Mouse (Mus musculus) embryo, embryonic 11 days (tissue): ENCODE data around the gene Zfp418.
A peak's percentile ranks its signal among the peaks of the same experiment; 100 is the strongest.
"Not testable (repeated sequence)": the region's sequence is repeated elsewhere in the genome, so short reads cannot be mapped to it uniquely, and the experiment has no call there.

Source experiments
- DNase-seq: peaks from one replicate; pipeline ENCODE4 v3.0.0-alpha.2; 2015

Gene Zfp418

DNA sequence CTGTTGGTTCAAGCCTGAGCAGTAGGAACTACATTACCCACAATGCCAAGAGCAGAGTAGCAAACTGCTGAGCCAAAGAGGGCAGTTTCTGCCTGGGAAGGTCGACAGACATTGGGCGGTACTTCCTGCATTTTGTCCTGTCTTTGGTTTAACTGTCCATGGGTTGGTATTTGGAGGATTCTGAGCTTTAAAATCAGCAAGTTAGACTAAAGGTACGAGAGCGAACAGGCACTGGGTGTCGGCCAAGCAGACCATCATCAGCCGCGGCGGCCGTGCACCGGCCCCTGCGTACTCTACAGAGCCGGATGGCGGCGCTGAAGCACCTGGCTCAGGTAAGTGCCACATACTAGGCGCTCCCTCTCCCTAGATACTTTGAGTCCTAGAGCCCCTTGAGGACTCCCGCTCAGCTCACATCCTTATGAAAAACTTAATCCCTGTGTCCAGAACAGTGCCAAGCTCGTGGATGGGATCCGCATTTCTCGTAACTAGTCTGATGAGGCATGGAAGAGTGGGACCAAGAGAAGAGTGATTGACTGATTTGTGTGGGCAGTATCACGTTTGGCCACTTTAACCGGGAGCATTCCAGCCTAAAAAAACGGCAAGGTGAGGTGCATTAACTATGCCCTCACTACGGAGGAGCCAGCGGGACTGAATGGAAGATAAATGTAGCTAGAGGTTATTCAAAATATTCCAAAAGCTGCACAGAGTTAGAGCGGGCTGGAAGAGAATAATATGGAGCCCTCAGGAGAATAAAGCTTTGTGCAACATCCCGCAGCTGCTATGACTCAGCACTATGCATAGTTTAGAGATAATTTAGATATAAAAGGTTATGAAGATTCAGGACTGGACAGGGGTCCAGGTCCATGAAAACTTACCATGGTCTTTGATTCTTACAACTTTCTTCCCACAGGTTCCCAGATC lies at the start of gene Zfp418:
TSS of gene Zfp418 (plus strand) at position 104 of the 921 bp plus-strand sequence.
- peak; percentile 75 for DNase-seq

DNA sequence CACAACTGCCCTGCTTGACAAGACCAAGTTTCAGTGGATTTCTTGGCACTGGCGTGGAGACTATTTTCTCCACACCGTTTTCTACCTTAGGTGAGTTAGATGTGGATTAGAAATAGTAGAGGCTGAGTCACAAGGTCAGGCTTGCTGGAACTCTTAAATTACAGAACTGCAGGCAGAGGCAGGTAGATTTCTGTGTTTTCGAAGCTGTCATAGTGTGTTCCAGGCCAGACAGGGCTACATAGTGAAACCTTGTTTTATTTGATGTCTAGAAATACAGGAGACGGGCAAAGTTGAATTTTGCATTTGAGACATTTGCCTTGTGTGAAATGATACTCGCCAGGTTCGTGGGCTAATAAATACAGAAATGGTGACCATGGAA lies 49.5 kb upstream of the Zfp418 start:
- no peak for DNase-seq

DNA sequence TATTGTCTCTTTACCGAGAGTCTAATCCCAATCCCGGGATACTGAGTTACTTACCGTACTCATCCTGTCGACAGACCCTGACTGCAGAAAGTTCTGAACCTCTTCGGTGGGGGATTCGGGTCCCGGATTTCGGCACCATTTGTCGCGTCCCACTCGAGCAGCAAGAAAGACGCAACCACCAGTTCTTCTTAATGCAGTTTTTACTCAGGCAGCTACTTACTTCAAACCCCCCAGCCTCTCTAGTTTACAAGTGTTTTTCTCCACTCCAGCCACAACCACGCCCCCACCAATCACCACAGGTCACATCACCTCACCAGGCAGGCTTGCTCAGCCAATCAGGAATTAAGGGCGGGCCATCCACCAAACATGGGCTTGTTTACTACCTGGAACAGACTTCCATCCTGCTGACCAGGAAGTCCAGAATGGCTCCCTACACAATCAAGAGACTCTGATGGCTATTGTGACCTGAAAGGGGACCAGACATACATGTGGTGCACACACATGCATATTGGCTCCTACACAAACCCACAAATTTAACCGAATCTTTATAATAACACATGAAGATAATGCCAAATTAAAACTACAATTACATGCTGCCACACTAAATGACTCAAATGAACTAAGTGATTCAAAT lies 40.5 kb upstream of the Zfp418 start:
- not testable (repeated sequence) for DNase-seq

DNA sequence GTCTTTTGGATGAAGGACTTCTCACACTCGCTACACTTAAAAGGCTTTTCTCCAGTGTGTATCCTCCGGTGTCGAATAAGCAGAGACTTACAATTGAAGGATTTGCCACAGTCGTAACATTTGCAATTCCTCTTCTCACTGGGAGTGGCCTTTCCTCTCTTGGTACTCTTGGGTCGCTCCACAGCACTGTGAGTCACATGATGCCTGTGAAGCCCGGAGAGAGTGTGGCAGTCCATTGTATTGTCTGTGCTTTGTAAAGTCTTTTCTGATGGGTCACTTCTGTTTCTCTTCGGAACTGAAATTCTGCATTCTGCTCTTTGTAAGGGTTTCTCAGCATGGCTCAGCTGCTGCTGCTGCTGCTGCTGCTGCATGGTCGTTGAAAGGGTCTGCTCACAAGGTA lies 38.4 kb upstream of the Zfp418 start:
- DNase-seq: no peak

DNA sequence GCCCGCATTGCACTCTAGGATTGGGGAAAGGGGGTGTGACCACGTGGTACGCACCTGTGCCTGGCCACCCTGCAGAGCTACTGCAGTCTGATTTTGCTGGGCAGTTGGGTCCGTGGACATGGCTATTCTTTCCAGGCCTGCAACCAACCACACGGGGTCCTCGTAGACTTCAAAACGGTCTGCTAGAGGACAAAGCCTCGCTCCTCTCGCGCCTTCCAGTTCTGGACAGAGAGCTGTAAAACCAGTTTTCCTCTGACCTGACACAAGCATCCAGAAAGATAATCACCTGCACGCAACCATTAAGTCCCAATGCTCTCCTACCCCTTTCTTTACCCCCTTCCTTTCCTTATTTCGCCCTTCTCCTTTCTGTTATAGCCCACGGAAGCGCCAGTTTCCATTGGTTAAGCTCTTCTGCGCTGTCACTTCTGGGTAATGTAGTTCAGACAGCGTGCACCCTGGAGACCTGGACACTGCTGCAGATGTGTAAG lies 34.7 kb upstream of the Zfp418 start, which contains the start of gene Zfp773:
TSS of gene Zfp773 (minus strand) at position 377 of the 488 bp plus-strand sequence.
- peak; percentile 80 for DNase-seq

DNA sequence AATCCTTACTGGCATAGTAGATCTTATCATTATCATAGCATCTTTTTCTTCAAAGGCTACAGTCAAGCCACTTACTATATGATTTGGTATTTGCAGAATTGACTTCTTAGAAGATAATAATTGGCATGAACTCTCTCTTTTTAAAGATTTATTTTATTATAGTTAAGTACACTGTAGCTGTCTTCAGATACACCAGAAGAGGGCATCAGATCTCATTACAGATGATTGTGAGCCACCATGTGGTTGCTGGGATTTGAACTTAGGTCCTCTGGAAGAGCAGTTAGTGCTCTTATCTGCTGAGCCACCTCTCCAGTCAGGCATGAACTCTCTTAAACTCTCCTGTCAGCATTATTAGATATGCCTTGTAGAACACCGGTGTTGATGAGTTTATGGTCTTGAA lies 26.9 kb upstream of the Zfp418 start:
- DNase-seq: no peak

DNA sequence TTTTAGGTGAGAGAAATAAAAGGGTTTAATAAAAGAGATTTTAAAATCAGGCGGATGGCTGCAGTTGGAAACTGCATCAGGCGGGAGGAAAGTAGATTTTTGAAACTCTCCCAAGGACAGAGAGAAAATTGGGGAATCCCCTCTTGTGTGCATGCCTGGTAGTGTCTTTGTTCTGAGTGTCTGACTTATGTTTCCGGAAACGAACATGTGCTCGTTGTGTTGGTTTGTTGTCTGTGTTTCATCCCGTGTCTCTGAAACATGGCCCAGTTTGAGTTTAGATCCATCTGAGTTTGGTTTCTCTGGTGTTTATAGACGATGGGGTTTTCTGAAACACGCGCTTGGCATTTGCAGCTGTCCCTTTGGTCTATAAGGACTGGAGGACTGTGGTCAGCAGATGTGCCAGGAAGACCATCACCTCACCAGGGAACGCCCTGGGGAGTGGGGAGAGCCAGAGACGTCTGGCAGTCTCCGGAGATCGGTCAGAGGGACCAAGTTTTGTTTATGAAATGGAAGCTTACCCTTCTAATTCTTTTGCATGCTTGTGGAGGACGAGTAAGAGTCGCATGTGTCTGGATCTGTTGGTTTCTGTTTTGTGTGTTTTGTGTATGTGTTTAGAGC lies 25.0 kb upstream of the Zfp418 start:
- DNase-seq: no peak

DNA sequence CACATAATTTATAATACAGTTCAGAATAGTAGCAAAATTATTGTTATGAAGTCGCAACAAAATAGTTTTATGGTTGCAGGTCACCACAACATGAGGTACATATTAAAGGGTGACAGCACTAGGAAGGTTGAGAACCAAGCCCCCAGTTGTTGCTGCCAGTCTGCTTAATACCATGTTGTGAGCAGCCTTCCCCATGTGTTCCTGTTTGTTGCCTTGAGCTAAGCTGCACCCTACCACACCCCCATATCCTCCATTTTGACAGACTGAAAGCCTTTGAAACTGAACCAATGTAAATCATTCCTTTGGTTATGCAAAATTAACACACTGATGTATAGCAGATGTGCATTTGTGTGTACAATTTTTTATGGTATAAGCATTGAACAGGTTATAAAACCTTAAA lies 14.8 kb downstream of the Zfp418 start:
- peak; percentile 1 for DNase-seq

DNA sequence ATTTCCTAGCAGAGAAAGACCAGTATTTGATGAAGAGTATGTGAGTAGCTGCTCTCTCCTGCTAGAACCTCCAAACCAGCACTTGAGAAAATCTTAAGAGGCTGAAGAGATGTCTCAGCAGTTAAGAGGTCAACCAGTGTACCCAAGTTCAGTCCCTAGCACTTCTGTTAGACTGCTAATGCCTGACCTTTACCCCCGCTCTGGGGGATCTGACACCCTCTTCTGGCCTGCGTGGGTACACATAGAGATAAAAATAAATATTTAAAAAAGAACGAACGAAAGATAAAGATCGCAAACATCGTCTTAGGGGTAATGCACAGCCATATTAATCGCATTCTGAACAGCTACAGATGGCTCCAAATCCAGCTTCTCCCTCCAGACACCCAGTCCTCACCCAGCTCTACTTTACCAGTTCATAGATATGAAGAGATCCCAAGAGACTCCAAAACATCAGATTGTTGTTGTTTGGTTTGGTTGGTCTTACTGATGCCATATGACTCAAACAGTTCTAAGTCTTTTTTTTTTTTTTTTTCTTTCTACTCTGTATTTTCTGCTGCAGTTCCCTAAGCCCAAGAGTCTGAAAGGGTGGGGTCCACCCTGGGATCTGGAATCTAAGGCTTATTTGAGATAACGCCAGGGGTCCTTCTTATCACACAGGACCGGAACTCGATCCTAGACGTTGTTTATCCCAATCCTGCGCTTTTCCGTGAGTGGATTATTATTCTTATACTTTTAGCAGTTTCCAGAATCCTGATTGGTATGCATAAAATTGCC lies 16.5 kb downstream of the Zfp418 start:
- DNase-seq: peak; percentile 5

DNA sequence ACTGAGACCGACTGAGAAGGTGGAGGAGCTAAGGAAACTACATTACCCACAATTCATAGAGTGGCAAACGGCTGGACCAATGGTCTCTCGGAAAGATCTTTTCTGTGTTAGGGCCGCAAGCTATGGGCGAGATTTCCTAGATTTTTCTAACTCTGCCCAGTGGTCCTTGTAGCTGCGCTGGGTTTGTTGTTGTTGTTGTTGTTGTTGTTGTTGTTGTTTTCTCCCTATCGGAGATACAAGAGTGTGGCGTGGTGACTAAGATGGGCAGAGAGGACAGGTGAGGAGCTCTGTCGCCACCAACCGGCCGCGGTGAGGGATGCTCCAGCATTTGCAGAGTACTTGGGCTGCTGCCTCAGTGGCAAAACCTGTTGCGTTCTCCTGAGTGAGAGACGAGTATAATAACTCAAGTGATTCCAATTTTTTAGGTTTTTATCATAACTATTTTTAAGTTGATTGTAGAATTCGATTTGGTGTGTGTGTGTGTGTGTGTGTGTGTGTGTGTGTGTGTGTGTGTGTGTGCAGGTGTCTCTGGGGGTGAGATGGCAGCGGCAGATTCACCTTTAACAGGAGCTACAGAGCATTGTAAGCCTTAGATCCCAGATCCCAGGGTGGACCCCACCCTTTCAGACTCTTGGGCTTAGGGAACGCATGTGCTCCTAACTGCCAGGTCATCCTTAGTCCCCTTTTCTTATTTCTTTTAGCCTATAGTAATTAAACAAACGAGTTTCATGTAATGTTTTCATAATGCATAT lies 17.2 kb downstream of the Zfp418 start:
- peak; percentile 77 for DNase-seq

DNA sequence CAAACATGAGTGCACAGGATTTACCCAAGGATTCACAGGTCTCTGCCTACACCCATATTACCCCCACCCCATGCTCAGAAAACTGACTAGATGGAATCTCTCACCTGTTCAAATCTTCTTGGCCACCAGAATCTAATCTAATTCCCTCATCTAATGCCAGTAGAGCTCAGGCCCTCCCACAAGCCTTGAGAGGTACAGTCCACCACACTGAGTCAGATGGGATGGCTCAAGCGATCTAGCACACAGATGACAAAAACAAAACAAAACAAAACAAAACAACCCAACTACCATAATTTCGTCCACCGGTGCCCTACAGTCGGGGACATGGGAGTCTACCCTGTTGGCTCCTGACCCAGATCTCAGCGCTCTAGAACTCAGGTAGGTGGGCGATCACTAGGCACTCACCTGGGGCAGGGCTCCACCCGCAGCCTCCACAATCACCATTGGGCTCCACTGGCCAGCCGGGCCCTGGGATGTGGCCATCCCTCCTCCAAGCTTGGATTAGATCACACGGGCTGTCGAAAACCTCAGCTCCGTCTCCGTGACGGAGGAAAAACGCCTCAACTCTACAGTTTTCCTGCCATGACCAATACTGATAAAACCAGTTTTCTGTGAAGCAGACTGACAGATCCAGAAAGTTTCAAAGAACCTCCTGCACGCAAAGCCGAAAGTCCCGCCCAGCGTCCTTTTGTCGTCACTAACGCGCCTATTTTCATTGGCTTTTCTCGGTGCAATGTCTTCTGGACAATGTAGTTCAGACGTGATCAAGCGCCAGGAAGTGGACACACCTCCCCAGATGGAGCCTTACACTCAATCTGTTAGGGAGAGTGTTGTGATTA lies 38.4 kb downstream of the Zfp418 start, which contains the start of gene Zfp772:
TSS of gene Zfp772 (minus strand) at position 686 of the 839 bp plus-strand sequence.
- peak; percentile 42 for DNase-seq
